Mouse (Mus musculus): ENCODE measurements around the gene Rapgef3. TPM values are rescaled to one million over a fixed set of nuclear protein-coding genes. Genes with fewer than 3 reads are reported as not detected.

The Rapgef3 gene
- polyA plus RNA-seq, 1 experiment from 2014 or later: 9.6 TPM

GRCm38 (mm10) chr15:97715734-97716133 is 52.0 kb downstream of the Rapgef3 start:
- H3K36me3 ChIP-seq (replicated peaks; ENCODE audit: control insufficient read depth, insufficient read depth): no peaks in the 10 kb centered on the region
- H3K4me2 ChIP-seq (replicated peaks): no peak overlapping the region
- no peak for ATAC-seq (ENCODE audit: low FRiP score)
- no peaks in the 10 kb centered on the region for H3K9me3 ChIP-seq (ENCODE audit: control insufficient read depth, low read length)
- no peak for DNase-seq (ENCODE audit: low spot score)
- H3K9ac ChIP-seq: no peak overlapping the region
- H3K27ac ChIP-seq: no peak overlapping the region
- H3K27me3 ChIP-seq (ENCODE audit: control insufficient read depth, insufficient read depth, low read length): no peaks in the 10 kb centered on the region
- H3K4me1 ChIP-seq (replicated peaks; ENCODE audit: control insufficient read depth, insufficient read depth, low read length): no peaks in the 10 kb centered on the region
- WGBS: 95% methylated on average over 1 of the region's 1 CpGs
- no peak overlapping the region for H3K4me3 ChIP-seq (replicated peaks; ENCODE audit: low read length)

GRCm38 (mm10) chr15:97715083-97715482 is 52.7 kb downstream of the Rapgef3 start:
- DNase-seq (ENCODE audit: low spot score): no peak
- H3K27me3 ChIP-seq (ENCODE audit: control insufficient read depth, insufficient read depth, low read length): no peaks in the 10 kb centered on the region

GRCm38 (mm10) chr15:97712546-97712945 is 55.2 kb downstream of the Rapgef3 start:
- Histone ChIP-seq H3K9me3 (ENCODE audit: control insufficient read depth, low read length) (no peaks in the 10 kb centered on the region), H3K4me3 (replicated peaks; ENCODE audit: low read length) (no peak overlapping the region), H3K27ac (no peak overlapping the region), H3K36me3 (replicated peaks; ENCODE audit: control insufficient read depth, insufficient read depth) (no peaks in the 10 kb centered on the region), H3K4me2 (replicated peaks) (no peak overlapping the region), H3K9ac (no peak overlapping the region), H3K4me1 (replicated peaks; ENCODE audit: control insufficient read depth, insufficient read depth, low read length) (no peaks in the 10 kb centered on the region), H3K27me3 (ENCODE audit: control insufficient read depth, insufficient read depth, low read length) (no peaks in the 10 kb centered on the region)
- DNase-seq (ENCODE audit: low spot score) (no peak), ATAC-seq (ENCODE audit: low FRiP score) (no peak)
- WGBS: 78% methylated on average over 6 of the region's 6 CpGs

More at GRCm38 (mm10) chr15:97715083-97715482, 52.7 kb downstream of the Rapgef3 start:
- Histone ChIP-seq H3K27ac (no peak overlapping the region), H3K4me2 (replicated peaks) (no peak overlapping the region), H3K36me3 (replicated peaks; ENCODE audit: control insufficient read depth, insufficient read depth) (no peaks in the 10 kb centered on the region), H3K4me1 (replicated peaks; ENCODE audit: control insufficient read depth, insufficient read depth, low read length) (no peaks in the 10 kb centered on the region), H3K4me3 (replicated peaks; ENCODE audit: low read length) (no peak overlapping the region), H3K9me3 (ENCODE audit: control insufficient read depth, low read length) (no peaks in the 10 kb centered on the region), H3K9ac (no peak overlapping the region)
- no peak for ATAC-seq (ENCODE audit: low FRiP score)
- WGBS: 92% methylated on average over 8 of the region's 8 CpGs

GRCm38 (mm10) chr15:97710906-97711305 is 56.9 kb downstream of the Rapgef3 start:
- Histone ChIP-seq H3K27me3 (ENCODE audit: control insufficient read depth, insufficient read depth, low read length) (no peaks in the 10 kb centered on the region), H3K4me3 (replicated peaks; ENCODE audit: low read length) (no peak overlapping the region), H3K9ac (no peak overlapping the region), H3K36me3 (replicated peaks; ENCODE audit: control insufficient read depth, insufficient read depth) (no peaks in the 10 kb centered on the region), H3K4me2 (replicated peaks) (no peak overlapping the region), H3K27ac (no peak overlapping the region), H3K9me3 (ENCODE audit: control insufficient read depth, low read length) (no peaks in the 10 kb centered on the region), H3K4me1 (replicated peaks; ENCODE audit: control insufficient read depth, insufficient read depth, low read length) (peaks cover 5% of the 10 kb centered on the region)
- WGBS: 55% methylated on average over 6 of the region's 6 CpGs
- no peak for DNase-seq (ENCODE audit: low spot score)
- no peak for ATAC-seq (ENCODE audit: low FRiP score)

- peaks cover 13% of the 10 kb centered on the region for H3K4me1 ChIP-seq (replicated peaks; ENCODE audit: control insufficient read depth, insufficient read depth, low read length)
- H3K27me3 ChIP-seq (ENCODE audit: control insufficient read depth, insufficient read depth, low read length): no peaks in the 10 kb centered on the region
- H3K9ac ChIP-seq: peak within 1 kb of the TSS; percentile 93
- peaks cover 28% of the 10 kb centered on the region for H3K36me3 ChIP-seq (replicated peaks; ENCODE audit: control insufficient read depth, insufficient read depth)
- peak; percentile 87 for DNase-seq (ENCODE audit: low spot score)
- peak; percentile 92 for ATAC-seq (ENCODE audit: low FRiP score)
- peak within 1 kb of the TSS; percentile 60 for H3K27ac ChIP-seq
- no peaks in the 10 kb centered on the region for H3K9me3 ChIP-seq (ENCODE audit: control insufficient read depth, low read length)
- peak within 1 kb of the TSS; percentile 84 for H3K4me3 ChIP-seq (replicated peaks; ENCODE audit: low read length)
- under 1% methylated on average over 70 of the region's 71 CpGs for WGBS
- peak within 1 kb of the TSS; percentile 72 for H3K4me2 ChIP-seq (replicated peaks)
Observed at GRCm38 (mm10) chr15:97705211-97706050, 62.3 kb downstream of the Rapgef3 start, which contains the start of gene Rpap3. Rpap3 (minus strand) TSS chr15:97705825.

- no peaks in the 10 kb centered on the region for H3K4me1 ChIP-seq (replicated peaks; ENCODE audit: control insufficient read depth, insufficient read depth, low read length)
- no peaks in the 10 kb centered on the region for H3K9me3 ChIP-seq (ENCODE audit: control insufficient read depth, low read length)
- WGBS: 94% methylated on average over 10 of the region's 10 CpGs
- H3K4me3 ChIP-seq (replicated peaks; ENCODE audit: low read length): no peak overlapping the region
- no peak overlapping the region for H3K9ac ChIP-seq
- ATAC-seq (ENCODE audit: low FRiP score) (no peak), DNase-seq (ENCODE audit: low spot score) (no peak)
- no peak overlapping the region for H3K27ac ChIP-seq
- H3K36me3 ChIP-seq (replicated peaks; ENCODE audit: control insufficient read depth, insufficient read depth): peaks cover 93% of the 10 kb centered on the region
- no peak overlapping the region for H3K4me2 ChIP-seq (replicated peaks)
- H3K27me3 ChIP-seq (ENCODE audit: control insufficient read depth, insufficient read depth, low read length): no peaks in the 10 kb centered on the region
Observed at GRCm38 (mm10) chr15:97696616-97697015, 71.2 kb downstream of the Rapgef3 start.

Other genes with a start within 250 kb of the Rapgef3 start
- gene Rpap3, start 62.1 kb downstream of the Rapgef3 start, polyA plus RNA-seq (2014; fragmentation: Nextera tagmentation; extraction: Ambion mirVana): 42.1 and 45.6 TPM in 2 replicates
- gene Endou, start 36.6 kb downstream of the Rapgef3 start, polyA plus RNA-seq (2014; fragmentation: Nextera tagmentation; extraction: Ambion mirVana): 0.20 and 0.31 TPM in 2 replicates
- gene Slc48a1, start 10.5 kb upstream of the Rapgef3 start, polyA plus RNA-seq (2014; fragmentation: Nextera tagmentation; extraction: Ambion mirVana): 92.6 and 101 TPM in 2 replicates
- gene Hdac7, start 76.5 kb upstream of the Rapgef3 start, polyA plus RNA-seq (2014; fragmentation: Nextera tagmentation; extraction: Ambion mirVana): 23.7 and 28.0 TPM in 2 replicates
- 0.08 and 0.27 TPM in 2 replicates for gene Vdr, start 142.7 kb upstream of the Rapgef3 start, polyA plus RNA-seq (2014; fragmentation: Nextera tagmentation; extraction: Ambion mirVana)
- gene Tmem106c, start 196.2 kb upstream of the Rapgef3 start, polyA plus RNA-seq (2014; fragmentation: Nextera tagmentation; extraction: Ambion mirVana): 54.9 and 58.0 TPM in 2 replicates
- gene Col2a1, start 236.7 kb upstream of the Rapgef3 start, polyA plus RNA-seq (2014; fragmentation: Nextera tagmentation; extraction: Ambion mirVana): 24.0 and 30.8 TPM in 2 replicates

Data from hindbrain, embryonic 14.5 days (tissue).